Mouse (Mus musculus): ENCODE measurements around the gene 5031410I06Rik.
"Not testable (repeated sequence)": the region's sequence is repeated elsewhere in the genome, so short reads cannot be mapped to it uniquely, and the experiment has no call there.

DNA sequence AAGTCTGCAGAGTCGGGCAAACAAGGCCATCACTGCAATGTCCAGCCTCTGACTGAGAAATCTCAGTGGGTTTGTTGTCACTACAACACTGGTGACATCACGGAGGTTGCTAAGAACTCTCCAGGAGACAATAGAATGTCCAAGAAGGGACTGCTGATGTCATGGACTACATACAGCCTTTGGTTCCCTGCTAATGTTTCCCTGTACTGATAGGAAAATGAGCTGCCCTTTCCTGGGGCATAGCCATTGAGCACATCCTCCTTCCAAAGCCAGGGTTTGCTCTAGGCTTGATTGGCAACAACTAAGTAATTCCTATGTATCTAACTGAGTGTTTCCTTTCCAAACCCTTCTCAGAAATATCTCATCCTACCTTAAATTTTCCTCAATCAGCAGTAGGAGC is 46.7 kb downstream of the 5031410I06Rik start, which contains the start of gene Gm7347:
- TF ChIP-seq CTCF (IDR thresholded peaks at IDR 0.05; ENCODE audit: low read depth, low read length); POLR2A (IDR thresholded peaks at IDR 0.05; ENCODE audit: borderline replicate concordance, low read depth, low read length): not testable (repeated sequence)

All from bone marrow macrophage, adult 2 months (primary cell).